Mouse (Mus musculus) lung, adult 2 months (tissue): ENCODE measurements around the gene Cdc5l.

Source experiments
- CTCF ChIP-seq: fragments of 200-500 bp; IDR thresholded peaks from 2 replicates; pipeline ENCODE4 v1.5.1; 2011; ENCODE audit warnings: mild to moderate bottlenecking, low read length, control low read depth; ENCODE audit not compliant: insufficient read depth
- POLR2A ChIP-seq: fragments of 200-500 bp; IDR thresholded peaks from 2 replicates; pipeline ENCODE4 v1.6.1; 2011; ENCODE audit warnings: low read depth, mild to moderate bottlenecking, control low read depth, low read length, borderline replicate concordance; ENCODE audit errors: extremely low read depth

GRCm38 (mm10) chr17:45398021-45398420 is 35.5 kb downstream of the Cdc5l start:
- TF ChIP-seq CTCF (no peak), POLR2A (no peak)
